Mouse (Mus musculus): ENCODE results near the gene Rnf144b. TPM values are rescaled to one million over a fixed set of nuclear protein-coding genes. Genes with fewer than 3 reads are reported as not detected.
A peak's percentile ranks its signal among the peaks of the same experiment; 100 is the strongest.

The Rnf144b gene
- 0.87 and 1.0 TPM in 2 replicates for polyA plus RNA-seq (2015; fragmentation: Nextera tagmentation; extraction: Ambion mirVana)

DNA sequence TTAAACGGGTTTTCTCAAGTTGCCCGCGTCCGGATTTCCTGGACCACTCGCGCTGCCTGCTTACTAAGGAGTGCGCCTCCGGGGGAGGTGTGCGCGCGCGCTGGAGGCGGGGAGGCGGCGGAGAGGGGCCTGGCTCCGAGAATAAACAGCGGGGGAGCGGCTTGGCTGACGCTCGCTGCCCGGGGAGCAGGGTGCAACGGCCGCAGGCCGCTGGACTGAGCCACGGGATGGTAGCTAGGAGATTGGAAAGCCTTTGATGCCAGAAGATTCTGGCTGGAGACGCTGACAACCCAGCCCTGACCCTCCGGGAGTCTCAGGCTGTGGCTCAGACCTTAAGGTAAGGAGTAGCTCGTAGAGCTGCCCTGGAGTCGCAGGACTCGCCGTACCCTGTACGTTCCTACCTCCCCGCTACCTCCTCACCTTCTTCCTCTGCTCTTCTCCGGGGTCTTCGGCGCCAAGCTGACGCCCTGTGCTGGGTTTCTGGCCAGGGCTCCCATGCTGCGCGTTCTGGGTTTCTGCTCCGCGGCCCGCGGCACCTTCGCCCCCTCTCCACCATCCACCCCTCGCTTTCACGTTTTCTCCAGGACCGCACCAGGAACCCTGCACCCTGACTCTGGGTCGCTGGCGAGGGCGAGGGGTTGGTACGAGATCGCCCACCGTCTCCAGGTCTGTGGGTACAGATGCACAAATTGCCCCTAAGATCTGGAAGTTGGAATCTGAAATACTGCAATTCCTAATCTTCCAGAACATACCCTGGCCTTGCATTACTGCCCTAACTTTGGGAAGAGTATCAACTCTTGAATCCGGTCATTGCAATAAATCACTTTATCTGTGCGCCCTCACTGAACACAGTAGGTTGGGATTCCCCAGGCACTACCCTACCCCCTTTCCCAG is at the start of gene Rnf144b:
Gene Rnf144b, plus strand, starts transcription at position 120 of the 894 bp plus-strand sequence.
- Histone ChIP-seq H3K9ac (peak within 1 kb of the TSS; percentile 45), H3K4me3 (replicated peaks) (peak within 1 kb of the TSS; percentile 51), H3K4me1 (replicated peaks) (0 out of 2 replicates have a peak, but pooled peaks cover 8% of the 10 kb centered on the region), H3K4me2 (replicated peaks) (peak within 1 kb of the TSS; percentile 99), H3K36me3 (no peaks in the 10 kb centered on the region), H3K27ac (no peak within 1 kb of the TSS), H3K9me3 (no peaks in the 10 kb centered on the region), H3K27me3 (replicated peaks) (peaks cover 11% of the 10 kb centered on the region; the same call in 1 of the 2 replicates)
- WGBS, result 1% methylated on average over 55 of the region's 55 CpGs
- peak; percentile 74 for ATAC-seq

DNA sequence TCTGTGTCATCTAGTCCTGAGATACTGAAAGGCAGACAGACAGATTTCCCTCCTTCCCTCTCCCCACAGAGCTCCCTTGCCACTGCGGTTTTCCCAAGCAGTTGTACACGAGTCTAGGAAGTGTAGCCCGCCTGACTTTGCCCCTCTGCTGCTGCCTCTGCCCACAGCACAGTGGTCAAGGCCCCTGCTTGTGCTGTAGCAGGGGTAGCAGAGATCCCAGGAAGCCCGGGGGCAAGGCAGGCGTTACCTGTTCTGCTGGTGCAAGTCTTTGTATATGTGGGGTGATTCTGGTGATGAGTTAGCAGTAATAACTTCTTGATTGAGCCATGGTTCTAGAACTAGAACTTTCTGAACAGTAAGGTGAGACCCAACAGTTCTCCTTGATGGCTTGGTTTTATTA is 46.3 kb upstream of the Rnf144b start:
- Histone ChIP-seq H3K4me2 (replicated peaks) (no peak overlapping the region), H3K36me3 (peaks cover 6% of the 10 kb centered on the region; the same call in 1 of the 2 replicates)
- WGBS, result 79% methylated on average over 5 of the region's 5 CpGs

DNA sequence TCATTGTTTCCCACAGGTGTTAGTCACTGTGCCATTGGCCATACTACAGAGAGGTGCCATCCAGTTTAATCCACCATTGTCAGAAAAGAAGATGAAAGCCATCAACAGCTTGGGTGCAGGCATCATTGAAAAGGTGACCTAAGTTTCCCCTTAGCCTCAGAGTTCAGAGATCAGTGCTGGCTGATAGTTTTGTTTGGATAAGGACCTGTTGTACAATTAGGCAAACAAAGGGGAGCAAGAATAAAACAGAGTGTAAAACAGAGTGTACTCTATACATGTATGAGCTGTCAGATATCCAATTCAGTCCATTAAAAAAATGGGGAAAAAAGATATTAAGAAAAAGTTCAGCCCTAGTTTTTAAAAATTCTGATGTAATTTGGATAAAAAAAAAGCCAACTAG is 45.1 kb upstream of the Rnf144b start:
- H3K36me3 ChIP-seq, result peaks cover 4% of the 10 kb centered on the region; the same call in 1 of the 2 replicates
- no peak for ATAC-seq
- H3K9me3 ChIP-seq, result no peaks in the 10 kb centered on the region
- no peak overlapping the region for H3K4me2 ChIP-seq (replicated peaks)
- H3K27me3 ChIP-seq (replicated peaks), result no peaks in the 10 kb centered on the region
- no peak overlapping the region for H3K9ac ChIP-seq
- H3K27ac ChIP-seq, result no peak overlapping the region
- H3K4me3 ChIP-seq (replicated peaks), result no peak overlapping the region
- H3K4me1 ChIP-seq (replicated peaks), result no peaks in the 10 kb centered on the region

More for the DNA sequence above, 46.3 kb upstream of the Rnf144b start:
- H3K27ac ChIP-seq, result no peak overlapping the region
- H3K9me3 ChIP-seq, result no peaks in the 10 kb centered on the region
- no peaks in the 10 kb centered on the region for H3K27me3 ChIP-seq (replicated peaks)
- ATAC-seq, result no peak
- no peak overlapping the region for H3K4me3 ChIP-seq (replicated peaks)
- no peak overlapping the region for H3K9ac ChIP-seq
- no peaks in the 10 kb centered on the region for H3K4me1 ChIP-seq (replicated peaks)

GRCm38 (mm10) chr13:47078799-47079198 is 43.7 kb upstream of the Rnf144b start:
- H3K9ac ChIP-seq, result no peak overlapping the region
- no peak overlapping the region for H3K27ac ChIP-seq
- 69% methylated on average over 5 of the region's 5 CpGs for WGBS
- H3K9me3 ChIP-seq, result no peaks in the 10 kb centered on the region
- no peaks in the 10 kb centered on the region for H3K27me3 ChIP-seq (replicated peaks)
- H3K4me2 ChIP-seq (replicated peaks), result no peak overlapping the region
- H3K36me3 ChIP-seq, result peaks cover 4% of the 10 kb centered on the region; the same call in 1 of the 2 replicates
- H3K4me3 ChIP-seq (replicated peaks), result no peak overlapping the region
- no peak for ATAC-seq
- H3K4me1 ChIP-seq (replicated peaks), result no peaks in the 10 kb centered on the region

GRCm38 (mm10) chr13:47080905-47081505 is 41.5 kb upstream of the Rnf144b start:
- no peaks in the 10 kb centered on the region for H3K27me3 ChIP-seq (replicated peaks)
- no peak overlapping the region for H3K4me2 ChIP-seq (replicated peaks)
- H3K9ac ChIP-seq, result no peak overlapping the region
- H3K4me1 ChIP-seq (replicated peaks), result no peaks in the 10 kb centered on the region
- H3K4me3 ChIP-seq (replicated peaks), result no peak overlapping the region
- H3K27ac ChIP-seq, result no peak overlapping the region
- H3K36me3 ChIP-seq, result peaks cover 4% of the 10 kb centered on the region; the same call in 1 of the 2 replicates
- ATAC-seq, result no peak
- no peaks in the 10 kb centered on the region for H3K9me3 ChIP-seq
- WGBS, result 91% methylated on average over 4 of the region's 4 CpGs

GRCm38 (mm10) chr13:47088433-47088832 is 34.0 kb upstream of the Rnf144b start:
- no peaks in the 10 kb centered on the region for H3K4me1 ChIP-seq (replicated peaks)
- H3K4me3 ChIP-seq (replicated peaks), result no peak overlapping the region
- WGBS, result 85% methylated on average over 1 of the region's 1 CpGs
- H3K9ac ChIP-seq, result no peak overlapping the region
- no peaks in the 10 kb centered on the region for H3K27me3 ChIP-seq (replicated peaks)
- no peak overlapping the region for H3K4me2 ChIP-seq (replicated peaks)
- H3K9me3 ChIP-seq, result no peaks in the 10 kb centered on the region
- no peak overlapping the region for H3K27ac ChIP-seq
- H3K36me3 ChIP-seq, result 0 out of 2 replicates have a peak, but pooled peaks cover 4% of the 10 kb centered on the region
- no peak for ATAC-seq

GRCm38 (mm10) chr13:47089271-47089670 is 33.2 kb upstream of the Rnf144b start:
- ATAC-seq, result no peak
- no peak overlapping the region for H3K27ac ChIP-seq
- 77% methylated on average over 2 of the region's 2 CpGs for WGBS
- no peak overlapping the region for H3K4me3 ChIP-seq (replicated peaks)
- H3K4me2 ChIP-seq (replicated peaks), result no peak overlapping the region
- H3K4me1 ChIP-seq (replicated peaks), result no peaks in the 10 kb centered on the region
- H3K36me3 ChIP-seq, result 0 out of 2 replicates have a peak, but pooled peaks cover 4% of the 10 kb centered on the region
- no peaks in the 10 kb centered on the region for H3K9me3 ChIP-seq
- H3K9ac ChIP-seq, result no peak overlapping the region
- no peaks in the 10 kb centered on the region for H3K27me3 ChIP-seq (replicated peaks)

- H3K36me3 ChIP-seq, result peaks cover 8% of the 10 kb centered on the region; the same call in 1 of the 2 replicates
- WGBS, result 93% methylated on average over 2 of the region's 2 CpGs
Measured at GRCm38 (mm10) chr13:47093791-47094190, 28.7 kb upstream of the Rnf144b start.

GRCm38 (mm10) chr13:47096591-47096990 is 25.9 kb upstream of the Rnf144b start:
- Histone ChIP-seq H3K9ac (no peak overlapping the region), H3K27me3 (replicated peaks) (no peaks in the 10 kb centered on the region), H3K4me3 (replicated peaks) (no peak overlapping the region), H3K4me1 (replicated peaks) (no peaks in the 10 kb centered on the region), H3K27ac (no peak overlapping the region), H3K36me3 (peaks cover 7% of the 10 kb centered on the region; the same call in 1 of the 2 replicates), H3K4me2 (replicated peaks) (no peak overlapping the region), H3K9me3 (no peaks in the 10 kb centered on the region)
- ATAC-seq, result no peak
- 85% methylated on average over 2 of the region's 2 CpGs for WGBS

More at GRCm38 (mm10) chr13:47093791-47094190, 28.7 kb upstream of the Rnf144b start:
- no peak overlapping the region for H3K4me2 ChIP-seq (replicated peaks)
- no peak overlapping the region for H3K9ac ChIP-seq
- H3K27ac ChIP-seq, result no peak overlapping the region
- no peaks in the 10 kb centered on the region for H3K4me1 ChIP-seq (replicated peaks)
- no peak overlapping the region for H3K4me3 ChIP-seq (replicated peaks)
- no peak for ATAC-seq
- H3K27me3 ChIP-seq (replicated peaks), result no peaks in the 10 kb centered on the region
- no peaks in the 10 kb centered on the region for H3K9me3 ChIP-seq

- peaks cover 7% of the 10 kb centered on the region; the same call in 1 of the 2 replicates for H3K36me3 ChIP-seq
- peaks cover 13% of the 10 kb centered on the region for H3K4me1 ChIP-seq (replicated peaks)
- no peaks in the 10 kb centered on the region for H3K9me3 ChIP-seq
- no peak overlapping the region for H3K4me2 ChIP-seq (replicated peaks)
- 76% methylated on average over 7 of the region's 7 CpGs for WGBS
- no peak overlapping the region for H3K4me3 ChIP-seq (replicated peaks)
- H3K27ac ChIP-seq, result no peak overlapping the region
- H3K27me3 ChIP-seq (replicated peaks), result no peaks in the 10 kb centered on the region
- no peak for ATAC-seq
- no peak overlapping the region for H3K9ac ChIP-seq
Measured at GRCm38 (mm10) chr13:47099265-47099664, 23.2 kb upstream of the Rnf144b start.

- Histone ChIP-seq H3K27ac (no peak overlapping the region), H3K4me2 (replicated peaks) (no peak overlapping the region), H3K36me3 (peaks cover 7% of the 10 kb centered on the region; the same call in 1 of the 2 replicates), H3K4me1 (replicated peaks) (peaks cover 14% of the 10 kb centered on the region), H3K4me3 (replicated peaks) (no peak overlapping the region), H3K9me3 (no peaks in the 10 kb centered on the region), H3K9ac (no peak overlapping the region), H3K27me3 (replicated peaks) (no peaks in the 10 kb centered on the region)
- ATAC-seq, result no peak
- 91% methylated on average over 2 of the region's 2 CpGs for WGBS
Measured at GRCm38 (mm10) chr13:47100587-47100986, 21.9 kb upstream of the Rnf144b start.

DNA sequence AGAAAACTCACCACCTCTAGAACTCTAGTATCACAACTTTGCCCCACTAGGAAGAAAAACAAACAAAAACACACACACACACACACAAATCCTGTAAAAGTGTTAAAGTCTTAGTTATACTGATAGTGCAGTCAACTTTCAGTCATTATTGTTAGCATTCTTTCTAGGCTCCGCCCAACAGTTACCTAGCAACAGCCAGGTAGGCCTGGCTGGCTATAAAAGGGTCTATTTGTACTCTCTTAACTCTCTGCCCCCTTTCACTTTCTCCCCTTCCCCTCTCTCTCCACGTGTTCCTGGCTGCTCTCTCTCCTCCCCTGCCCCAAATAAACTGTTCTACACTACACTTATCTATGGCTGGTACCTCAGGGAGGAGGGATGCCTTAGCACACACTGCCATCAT is 18.3 kb upstream of the Rnf144b start:
- Histone ChIP-seq H3K36me3 (peaks cover 2% of the 10 kb centered on the region; the same call in 1 of the 2 replicates), H3K4me1 (replicated peaks) (peaks cover 18% of the 10 kb centered on the region), H3K27me3 (replicated peaks) (no peaks in the 10 kb centered on the region), H3K4me3 (replicated peaks) (peak overlapping the region; percentile 26), H3K4me2 (replicated peaks) (peak overlapping the region; percentile 64), H3K9me3 (no peaks in the 10 kb centered on the region), H3K27ac (no peak overlapping the region), H3K9ac (no peak overlapping the region)
- WGBS, result 15% methylated on average over 2 of the region's 2 CpGs
- no peak for ATAC-seq
